ENCODE assay signal across 14 mouse cellular contexts in the genomic region with DNA sequence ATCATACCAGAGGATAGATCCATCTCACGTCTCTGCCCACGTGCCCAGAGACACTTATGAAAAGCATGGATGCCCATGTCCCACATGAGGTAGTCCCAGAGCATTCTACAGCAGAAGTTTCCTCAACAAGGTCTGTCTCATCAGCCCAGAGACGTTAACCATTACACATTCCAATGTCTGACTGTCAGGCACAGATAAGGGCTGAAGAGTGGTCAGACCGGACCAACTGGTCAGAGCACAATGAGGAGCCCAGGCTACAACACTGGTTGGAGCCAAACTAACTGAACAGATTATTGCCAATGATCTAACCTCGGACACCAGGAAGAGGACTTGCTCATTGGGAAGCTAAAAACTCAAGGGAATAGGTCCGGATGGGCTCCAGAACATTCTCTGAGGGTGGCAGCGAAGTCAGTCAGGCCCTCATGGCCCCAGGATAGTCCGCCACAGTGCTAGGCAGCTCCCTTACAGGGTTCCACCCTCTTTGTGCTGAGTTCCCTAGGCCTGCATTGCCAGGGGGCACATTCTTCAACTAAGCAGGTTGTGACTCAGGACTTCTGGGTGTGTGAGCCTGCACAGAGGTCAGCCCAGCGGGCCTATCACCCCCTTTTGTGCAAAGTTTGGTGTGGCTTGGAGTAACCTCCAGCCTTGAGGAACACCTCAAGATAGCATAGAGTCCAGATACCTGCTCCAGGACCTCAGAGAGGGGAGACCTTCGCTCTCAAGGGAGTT. TPM values are rescaled to one million over a fixed set of nuclear protein-coding genes. Genes with fewer than 3 reads are reported as not detected.
A peak's percentile ranks its signal among the peaks of the same experiment; 100 is the strongest.
DNase-seq lines count a peak whose midpoint lies in the region; ATAC-seq and TF ChIP-seq lines count a peak whose summit lies in the region.
"Had no signal": no experiment of that assay in that cellular context is flagged by ENCODE, and none has a peak within 500 bp of the region (broad histone marks: within the 10 kb centered on the region; RNA-seq: fewer than 3 reads in every experiment).

Gene Syt8 (plus strand): TSS at position 714 of the 729 bp plus-strand sequence.

- H3K27me3 ChIP-seq in kidney, embryonic 14.5 days (ENCODE audit: control insufficient read depth, insufficient read depth, low read length): no peaks in the 10 kb centered on the region
- no peaks in the 10 kb centered on the region for H3K27me3 ChIP-seq in Patski

- CTCF ChIA-PET in Patski (lab: Charles Lee): interaction anchor here (1.3 kb wide), 1 partner anchor 60 kb away, joined by 3 read pairs; no protein-coding TSS in a partner anchor

- H3K4me3 ChIP-seq in kidney, embryonic 14.5 days (ENCODE audit: low read length): no peak within 1 kb of the TSS

- H3K27ac ChIP-seq in kidney, embryonic 14.5 days (ENCODE audit: low read depth, low read length): peak within 1 kb of the TSS; percentile 7; the same call in 1 of the 2 replicates

- no peaks in the 10 kb centered on the region for H3K9me3 ChIP-seq in kidney, embryonic 14.5 days (ENCODE audit: control insufficient read depth, low read length)

- ATAC-seq in kidney, embryonic 14.5 days (ENCODE audit: low FRiP score, low TSS enrichment): no peak; the same call in 1 of the 2 replicates
- ATAC-seq in Patski: peak; percentile 33
- ATAC-seq in monocyte, adult 5-6 weeks (replicated peaks; ENCODE audit: insufficient number of reproducible peaks, low FRiP score, low TSS enrichment, poor library complexity, severe bottlenecking): no peak

- in situ Hi-C loops in Patski (cut with MboI; ENCODE audit: low pct_unique_long_range_greater_than_20kb): loop anchor here (5.0 kb wide), 1 partner anchor 62 kb away; the partner anchor contains the start of gene Ifitm10

- no peak for TF ChIP-seq CTCF in Patski (IDR thresholded peaks at IDR 0.05)

- WGBS in kidney, embryonic 14.5 days: 80% methylated on average over 10 of the region's 10 CpGs

- DNase-seq in kidney, postnatal 10 days: no peak
- DNase-seq in Patski (ENCODE audit: low read depth, low spot score): no peak
- DNase-seq in fat pad, adult 2 months (ENCODE audit: extremely low read depth, low read depth, low spot score): peak; percentile 50
- DNase-seq in lung, postnatal 14 days: peak; percentile 49
- no peak for DNase-seq in frontal cortex, postnatal 10 days (ENCODE audit: low spot score in 2 of 2)
- DNase-seq in cerebellum, postnatal 14 days: no peak
- DNase-seq: embryo, embryonic 11 days; kidney, adult 2 months had no signal

- H3K36me3 ChIP-seq in kidney, embryonic 14.5 days (ENCODE audit: control insufficient read depth, insufficient read depth, low read length): no peaks in the 10 kb centered on the region

- no peak within 1 kb of the TSS; the same call in 1 of the 2 replicates for H3K9ac ChIP-seq in kidney, embryonic 14.5 days (ENCODE audit: low read depth, low read length)

- H3K4me2 ChIP-seq in kidney, embryonic 14.5 days (replicated peaks; ENCODE audit: low read depth, low read length): no peak within 1 kb of the TSS

- POLR2A ChIA-PET in Patski (lab: Charles Lee): interaction anchor here (1.2 to 1.6 kb wide), 4 partner anchors 24 to 72 kb away, joined by 3 to 6 read pairs (median 4); no protein-coding TSS in a partner anchor

- peaks cover 22% of the 10 kb centered on the region for H3K4me1 ChIP-seq in kidney, embryonic 14.5 days (ENCODE audit: control insufficient read depth, insufficient read depth, low read length)

RNA-seq across cellular contexts. Expression of gene Syt8, which starts in this region (rescaled TPM):
- not detected in 2 replicates for polyA plus RNA-seq in kidney, embryonic 14.5 days (2014; fragmentation: Nextera tagmentation; extraction: Ambion mirVana)
- polyA plus RNA-seq in Patski (2021): 11.5 TPM
- total RNA-seq in monocyte, adult 5-6 weeks (2017): not detected in 3 replicates
- total RNA-seq: gastrocnemius, adult 8-10 months; left cerebral cortex, adult 18-20 months; megakaryocyte progenitor cell, adult 5-6 weeks had no signal
- polyA plus RNA-seq: neural tube, embryonic 14.5 days had no signal

Comparison
In these comparisons a context has a peak if more than half of its experiments do, and no peak if none do; other contexts are left out.
1. DNase-seq: peak in fat pad, adult 2 months (single experiment) and lung, postnatal 14 days (single experiment); none in kidney, postnatal 10 days (single experiment), Patski (single experiment), frontal cortex, postnatal 10 days (0 of 2) and cerebellum, postnatal 14 days (0 of 2).